Mouse (Mus musculus): ENCODE measurements around the gene Ccdc146. TPM values are rescaled to one million over a fixed set of nuclear protein-coding genes. Genes with fewer than 3 reads are reported as not detected.
"Not testable (repeated sequence)": the region's sequence is repeated elsewhere in the genome, so short reads cannot be mapped to it uniquely, and the experiment has no call there.

Gene Ccdc146
- polyA plus RNA-seq, 1 experiment from 2014 or later: 0.36 TPM

GRCm38 (mm10) chr5:21301011-21301410 is 123.5 kb downstream of the Ccdc146 start:
- no peak for DNase-seq (ENCODE audit: low spot score)
- no peak overlapping the region for H3K27ac ChIP-seq (ENCODE audit: low read depth, low read length)
- WGBS: 82% methylated on average over 6 of the region's 6 CpGs

GRCm38 (mm10) chr5:21300058-21300457 is 124.4 kb downstream of the Ccdc146 start:
- Histone ChIP-seq H3K27me3 (ENCODE audit: control insufficient read depth, insufficient read depth, low read length) (no peaks in the 10 kb centered on the region), H3K27ac (ENCODE audit: low read depth, low read length) (no peak overlapping the region), H3K36me3 (ENCODE audit: control insufficient read depth, insufficient read depth, low read length) (no peaks in the 10 kb centered on the region), H3K4me1 (replicated peaks; ENCODE audit: control insufficient read depth, insufficient read depth, low read length) (no peaks in the 10 kb centered on the region), H3K9ac (ENCODE audit: low read length) (no peak overlapping the region), H3K4me2 (ENCODE audit: low read depth, low read length, severe bottlenecking) (no peak overlapping the region), H3K4me3 (ENCODE audit: low read depth, low read length) (no peak overlapping the region), H3K9me3 (ENCODE audit: control insufficient read depth, low read length) (no peaks in the 10 kb centered on the region)
- DNase-seq (ENCODE audit: low spot score) (no peak), ATAC-seq (replicated peaks; ENCODE audit: low FRiP score) (no peak)
- WGBS: 85% methylated on average over 3 of the region's 3 CpGs

More at GRCm38 (mm10) chr5:21301011-21301410, 123.5 kb downstream of the Ccdc146 start:
- H3K36me3 ChIP-seq (ENCODE audit: control insufficient read depth, insufficient read depth, low read length): no peaks in the 10 kb centered on the region
- no peak overlapping the region for H3K4me2 ChIP-seq (ENCODE audit: low read depth, low read length, severe bottlenecking)
- H3K4me3 ChIP-seq (ENCODE audit: low read depth, low read length): no peak overlapping the region
- no peak overlapping the region for H3K9ac ChIP-seq (ENCODE audit: low read length)
- H3K27me3 ChIP-seq (ENCODE audit: control insufficient read depth, insufficient read depth, low read length): no peaks in the 10 kb centered on the region
- H3K9me3 ChIP-seq (ENCODE audit: control insufficient read depth, low read length): no peaks in the 10 kb centered on the region
- ATAC-seq (replicated peaks; ENCODE audit: low FRiP score): no peak
- H3K4me1 ChIP-seq (replicated peaks; ENCODE audit: control insufficient read depth, insufficient read depth, low read length): no peaks in the 10 kb centered on the region

GRCm38 (mm10) chr5:21299076-21299755 is 125.3 kb downstream of the Ccdc146 start:
- no peaks in the 10 kb centered on the region for H3K9me3 ChIP-seq (ENCODE audit: control insufficient read depth, low read length)
- WGBS: 85% methylated on average over 21 of the region's 21 CpGs
- no peaks in the 10 kb centered on the region for H3K27me3 ChIP-seq (ENCODE audit: control insufficient read depth, insufficient read depth, low read length)
- DNase-seq (ENCODE audit: low spot score) (no peak), ATAC-seq (replicated peaks; ENCODE audit: low FRiP score) (no peak)
- no peak overlapping the region for H3K27ac ChIP-seq (ENCODE audit: low read depth, low read length)
- H3K36me3 ChIP-seq (ENCODE audit: control insufficient read depth, insufficient read depth, low read length): no peaks in the 10 kb centered on the region
- H3K9ac ChIP-seq (ENCODE audit: low read length): no peak overlapping the region
- H3K4me1 ChIP-seq (replicated peaks; ENCODE audit: control insufficient read depth, insufficient read depth, low read length): no peaks in the 10 kb centered on the region
- no peak overlapping the region for H3K4me2 ChIP-seq (ENCODE audit: low read depth, low read length, severe bottlenecking)
- no peak overlapping the region for H3K4me3 ChIP-seq (ENCODE audit: low read depth, low read length)

GRCm38 (mm10) chr5:21295683-21296082 is 128.8 kb downstream of the Ccdc146 start:
- no peak for DNase-seq (ENCODE audit: low spot score)
- no peak for ATAC-seq (replicated peaks; ENCODE audit: low FRiP score)
- 90% methylated on average over 8 of the region's 8 CpGs for WGBS
- Histone ChIP-seq H3K4me1 (replicated peaks; ENCODE audit: control insufficient read depth, insufficient read depth, low read length) (no peaks in the 10 kb centered on the region), H3K36me3 (ENCODE audit: control insufficient read depth, insufficient read depth, low read length) (no peaks in the 10 kb centered on the region), H3K4me3 (ENCODE audit: low read depth, low read length) (no peak overlapping the region), H3K9ac (ENCODE audit: low read length) (no peak overlapping the region), H3K9me3 (ENCODE audit: control insufficient read depth, low read length) (no peaks in the 10 kb centered on the region), H3K27me3 (ENCODE audit: control insufficient read depth, insufficient read depth, low read length) (no peaks in the 10 kb centered on the region), H3K4me2 (ENCODE audit: low read depth, low read length, severe bottlenecking) (no peak overlapping the region), H3K27ac (ENCODE audit: low read depth, low read length) (no peak overlapping the region)

GRCm38 (mm10) chr5:21290594-21290993 is 133.9 kb downstream of the Ccdc146 start:
- Histone ChIP-seq H3K9me3 (ENCODE audit: control insufficient read depth, low read length) (no peaks in the 10 kb centered on the region), H3K27ac (ENCODE audit: low read depth, low read length) (no peak overlapping the region), H3K27me3 (ENCODE audit: control insufficient read depth, insufficient read depth, low read length) (no peaks in the 10 kb centered on the region), H3K36me3 (ENCODE audit: control insufficient read depth, insufficient read depth, low read length) (no peaks in the 10 kb centered on the region), H3K4me3 (ENCODE audit: low read depth, low read length) (no peak overlapping the region), H3K4me2 (ENCODE audit: low read depth, low read length, severe bottlenecking) (no peak overlapping the region), H3K9ac (ENCODE audit: low read length) (no peak overlapping the region), H3K4me1 (replicated peaks; ENCODE audit: control insufficient read depth, insufficient read depth, low read length) (no peaks in the 10 kb centered on the region)
- 89% methylated on average over 8 of the region's 8 CpGs for WGBS
- DNase-seq (ENCODE audit: low spot score) (no peak), ATAC-seq (replicated peaks; ENCODE audit: low FRiP score) (no peak)

- Histone ChIP-seq H3K9ac (ENCODE audit: low read length) (no peak overlapping the region), H3K27ac (ENCODE audit: low read depth, low read length) (no peak overlapping the region), H3K4me2 (ENCODE audit: low read depth, low read length, severe bottlenecking) (no peak overlapping the region), H3K4me3 (ENCODE audit: low read depth, low read length) (no peak overlapping the region), H3K27me3 (ENCODE audit: control insufficient read depth, insufficient read depth, low read length) (no peaks in the 10 kb centered on the region), H3K4me1 (replicated peaks; ENCODE audit: control insufficient read depth, insufficient read depth, low read length) (no peaks in the 10 kb centered on the region), H3K36me3 (ENCODE audit: control insufficient read depth, insufficient read depth, low read length) (no peaks in the 10 kb centered on the region), H3K9me3 (ENCODE audit: control insufficient read depth, low read length) (no peaks in the 10 kb centered on the region)
- WGBS: 85% methylated on average over 7 of the region's 7 CpGs
- no peak for DNase-seq (ENCODE audit: low spot score)
- ATAC-seq (replicated peaks; ENCODE audit: low FRiP score): no peak
Measured at GRCm38 (mm10) chr5:21288658-21289435, 135.6 kb downstream of the Ccdc146 start.

GRCm38 (mm10) chr5:21283356-21284062 is 141.0 kb downstream of the Ccdc146 start:
- no peak overlapping the region for H3K4me2 ChIP-seq (ENCODE audit: low read depth, low read length, severe bottlenecking)
- H3K27ac ChIP-seq (ENCODE audit: low read depth, low read length): no peak overlapping the region
- H3K4me1 ChIP-seq (replicated peaks; ENCODE audit: control insufficient read depth, insufficient read depth, low read length): no peaks in the 10 kb centered on the region
- no peak overlapping the region for H3K4me3 ChIP-seq (ENCODE audit: low read depth, low read length)
- no peaks in the 10 kb centered on the region for H3K27me3 ChIP-seq (ENCODE audit: control insufficient read depth, insufficient read depth, low read length)
- H3K9ac ChIP-seq (ENCODE audit: low read length): no peak overlapping the region
- WGBS: 90% methylated on average over 12 of the region's 12 CpGs
- H3K9me3 ChIP-seq (ENCODE audit: control insufficient read depth, low read length): no peaks in the 10 kb centered on the region
- ATAC-seq (replicated peaks; ENCODE audit: low FRiP score) (no peak), DNase-seq (ENCODE audit: low spot score) (no peak)
- no peaks in the 10 kb centered on the region for H3K36me3 ChIP-seq (ENCODE audit: control insufficient read depth, insufficient read depth, low read length)

GRCm38 (mm10) chr5:21277685-21278084 is 146.8 kb downstream of the Ccdc146 start:
- ATAC-seq (replicated peaks; ENCODE audit: low FRiP score); H3K36me3 ChIP-seq (ENCODE audit: control insufficient read depth, insufficient read depth, low read length); H3K27me3 ChIP-seq (ENCODE audit: control insufficient read depth, insufficient read depth, low read length); H3K27ac ChIP-seq (ENCODE audit: low read depth, low read length); H3K4me3 ChIP-seq (ENCODE audit: low read depth, low read length); H3K4me1 ChIP-seq (replicated peaks; ENCODE audit: control insufficient read depth, insufficient read depth, low read length); H3K9ac ChIP-seq (ENCODE audit: low read length); DNase-seq (ENCODE audit: low spot score); H3K9me3 ChIP-seq (ENCODE audit: control insufficient read depth, low read length); H3K4me2 ChIP-seq (ENCODE audit: low read depth, low read length, severe bottlenecking): not testable (repeated sequence)
- 62% methylated on average over 2 of the region's 2 CpGs for WGBS
